Mouse (Mus musculus) heart, embryonic 11.5 days (tissue): ENCODE measurements around the gene Rbbp6. TPM values are rescaled to one million over a fixed set of nuclear protein-coding genes. Genes with fewer than 3 reads are reported as not detected.

Experiments
- ATAC-seq: fragments of 200-750 bp; cut with Nextera tagmentation; replicated peaks from 2 replicates; pipeline ENCODE4 v1.8.0; 2017; ENCODE audit warnings: moderate library complexity; ENCODE audit not compliant: insufficient number of reproducible peaks, low FRiP score, low TSS enrichment
- H3K27ac ChIP-seq: fragments of 300-500 bp; sonication (generic); 2 replicates; pipeline ENCODE4 v1.5.1; 2014; ENCODE audit warnings: mild to moderate bottlenecking, low read depth, low read length
- H3K27me3 ChIP-seq: fragments of 300-500 bp; sonication (generic); 2 replicates; pipeline ENCODE4 v1.6.1; 2014; ENCODE audit warnings: mild to moderate bottlenecking, low read length, mixed read lengths; ENCODE audit not compliant: control insufficient read depth, insufficient read depth
- H3K36me3 ChIP-seq: fragments of 300-500 bp; sonication (generic); 2 replicates; pipeline ENCODE4 v1.6.1; 2014; ENCODE audit warnings: mild to moderate bottlenecking, low read length, moderate library complexity, mixed read lengths; ENCODE audit not compliant: control insufficient read depth, insufficient read depth
- H3K4me1 ChIP-seq: fragments of 300-500 bp; sonication (generic); 2 replicates; pipeline ENCODE4 v1.6.1; 2014; ENCODE audit warnings: low read length; ENCODE audit not compliant: control insufficient read depth, insufficient read depth
- H3K4me2 ChIP-seq: fragments of 300-500 bp; sonication (generic); 2 replicates; pipeline ENCODE4 v1.6.1; 2014; ENCODE audit warnings: mild to moderate bottlenecking, moderate library complexity
- H3K4me3 ChIP-seq: fragments of 300-500 bp; sonication (generic); 2 replicates; pipeline ENCODE4 v1.5.1; 2014; ENCODE audit warnings: low read depth, low read length
- H3K9ac ChIP-seq: fragments of 300-500 bp; sonication (generic); 2 replicates; pipeline ENCODE4 v1.6.1; 2014; ENCODE audit warnings: mild to moderate bottlenecking, low read depth, low read length, moderate library complexity
- H3K9me3 ChIP-seq: fragments of 300-500 bp; sonication (generic); replicated peaks from 2 replicates; pipeline ENCODE4 v1.6.1; 2016; ENCODE audit warnings: low read length; ENCODE audit not compliant: control insufficient read depth
- WGBS: fragments of 180-500 bp; shearing (Covaris S2); extraction: QIAGEN DNeasy Blood & Tissue Kit; methylation state at CpG from one replicate; pipeline ENCODE4 v1.1.7; 2014; ENCODE audit not compliant: insufficient replicate concordance; 5-methylcytosine and 5-hydroxymethylcytosine counted together
- polyA plus RNA-seq: library from polyadenylated mRNA; unstranded; fragments of >200 nt; fragmentation: Nextera tagmentation; extraction: Ambion mirVana; gene quantifications from 2 replicates; pipeline ENCODE4 v1.2.1, GENCODE M21; 2014

Rbbp6 gene
- polyA plus RNA-seq, 1 experiment from 2014 or later, result 30.1 TPM

DNA sequence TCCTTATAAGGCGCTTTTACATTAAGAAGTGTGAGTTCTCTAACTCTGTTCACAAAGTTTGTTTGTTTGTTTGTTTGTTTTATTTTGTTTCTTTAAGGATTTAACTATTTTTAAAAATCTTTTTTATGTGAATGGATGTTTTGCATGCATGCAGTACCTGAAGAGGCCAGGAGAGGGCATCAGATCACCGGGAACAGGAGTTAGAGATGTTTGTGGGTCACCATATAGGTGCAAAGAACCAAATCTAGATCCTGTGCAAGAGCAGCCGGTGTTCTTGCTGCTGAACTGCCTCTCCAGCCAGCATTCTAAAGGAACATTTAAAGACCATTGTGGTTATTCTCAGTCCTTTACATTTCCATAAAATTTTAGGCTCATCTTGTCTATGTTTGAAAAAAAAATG lies 52.1 kb downstream of the Rbbp6 start:
- H3K27me3 ChIP-seq, result no peaks in the 10 kb centered on the region; the same call in 1 of the 2 replicates
- WGBS, result 28% methylated on average over 3 of the region's 3 CpGs
- H3K27ac ChIP-seq, result no peak overlapping the region
- no peak overlapping the region for H3K4me3 ChIP-seq
- H3K36me3 ChIP-seq, result no peaks in the 10 kb centered on the region
- no peak for ATAC-seq
- no peaks in the 10 kb centered on the region for H3K4me1 ChIP-seq
- H3K4me2 ChIP-seq, result no peak overlapping the region
- no peak overlapping the region for H3K9ac ChIP-seq
- H3K9me3 ChIP-seq, result no peaks in the 10 kb centered on the region

DNA sequence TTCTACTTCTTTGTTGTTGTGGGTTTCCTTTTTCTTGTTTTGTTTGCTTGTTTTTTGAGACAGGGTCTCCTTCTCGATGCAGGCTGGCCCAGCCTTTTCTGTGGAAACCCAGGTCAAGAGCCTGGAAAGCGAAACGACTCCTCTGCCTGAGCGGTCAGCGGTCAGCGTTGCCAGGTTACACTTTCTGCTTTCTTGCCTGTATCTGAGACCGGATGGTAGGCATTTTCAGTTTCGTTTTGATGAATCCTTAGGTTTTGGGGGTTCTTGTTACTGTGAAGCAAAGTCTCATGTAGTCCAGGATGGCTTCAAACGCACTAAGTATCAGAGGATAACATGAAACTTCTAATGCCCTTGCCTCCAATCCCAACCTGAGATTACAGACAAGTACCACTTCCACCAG lies 59.6 kb downstream of the Rbbp6 start:
- H3K9ac ChIP-seq, result no peak overlapping the region
- no peaks in the 10 kb centered on the region; the same call in 1 of the 2 replicates for H3K27me3 ChIP-seq
- H3K36me3 ChIP-seq, result no peaks in the 10 kb centered on the region
- no peak overlapping the region for H3K4me3 ChIP-seq
- H3K4me1 ChIP-seq, result no peaks in the 10 kb centered on the region
- H3K27ac ChIP-seq, result no peak overlapping the region
- 67% methylated on average over 9 of the region's 9 CpGs for WGBS
- ATAC-seq, result no peak
- H3K4me2 ChIP-seq, result no peak overlapping the region
- H3K9me3 ChIP-seq, result no peaks in the 10 kb centered on the region; the same call in 1 of the 2 replicates

DNA sequence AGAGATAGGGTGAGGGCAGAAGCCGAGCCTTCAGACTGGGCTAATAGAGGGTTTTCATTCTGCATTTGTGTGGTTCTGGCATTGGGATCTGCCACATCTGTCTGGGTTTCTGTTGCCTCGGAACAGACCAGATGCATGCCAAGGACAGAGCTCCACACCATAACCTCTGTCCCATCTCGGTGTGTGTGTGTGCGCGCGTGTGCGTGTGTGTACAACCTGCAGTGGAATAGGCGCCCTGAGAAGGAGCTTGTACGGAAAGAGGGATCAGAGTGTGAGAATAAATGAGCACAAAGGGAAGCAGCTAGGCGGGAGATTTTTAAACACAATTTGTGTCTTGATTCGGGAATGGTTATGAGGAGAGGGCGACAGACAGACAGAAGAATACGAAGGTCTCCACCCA lies 64.8 kb downstream of the Rbbp6 start:
- H3K9ac ChIP-seq, result no peak overlapping the region
- no peak for ATAC-seq

GRCm38 (mm10) chr7:123030709-123031181 lies 65.3 kb downstream of the Rbbp6 start:
- Histone ChIP-seq H3K9ac (peak overlapping the region; percentile 66), H3K36me3 (no peaks in the 10 kb centered on the region), H3K9me3 (no peaks in the 10 kb centered on the region; the same call in 1 of the 2 replicates), H3K4me3 (peak overlapping the region; percentile 47), H3K27ac (no peak overlapping the region), H3K4me2 (peak overlapping the region; percentile 82), H3K4me1 (peaks cover 5% of the 10 kb centered on the region), H3K27me3 (peaks cover 8% of the 10 kb centered on the region)
- 1% methylated on average over 21 of the region's 21 CpGs for WGBS
- ATAC-seq, result no peak; the same call in 1 of the 2 replicates

More for the DNA sequence above, 64.8 kb downstream of the Rbbp6 start:
- Histone ChIP-seq H3K4me2 (peak overlapping the region; percentile 82), H3K27ac (no peak overlapping the region), H3K36me3 (no peaks in the 10 kb centered on the region), H3K27me3 (peaks cover 8% of the 10 kb centered on the region), H3K4me1 (peaks cover 5% of the 10 kb centered on the region), H3K9me3 (no peaks in the 10 kb centered on the region; the same call in 1 of the 2 replicates), H3K4me3 (peak overlapping the region; percentile 47)
- WGBS, result 19% methylated on average over 13 of the region's 13 CpGs

GRCm38 (mm10) chr7:123031211-123031743 lies 65.8 kb downstream of the Rbbp6 start:
- Histone ChIP-seq H3K4me3 (peak overlapping the region; percentile 47), H3K27me3 (peaks cover 8% of the 10 kb centered on the region), H3K36me3 (no peaks in the 10 kb centered on the region), H3K4me2 (peak overlapping the region; percentile 82), H3K9me3 (no peaks in the 10 kb centered on the region; the same call in 1 of the 2 replicates), H3K27ac (no peak overlapping the region), H3K4me1 (peaks cover 5% of the 10 kb centered on the region), H3K9ac (peak overlapping the region; percentile 66)
- 6% methylated on average over 12 of the region's 12 CpGs for WGBS
- ATAC-seq, result no peak

DNA sequence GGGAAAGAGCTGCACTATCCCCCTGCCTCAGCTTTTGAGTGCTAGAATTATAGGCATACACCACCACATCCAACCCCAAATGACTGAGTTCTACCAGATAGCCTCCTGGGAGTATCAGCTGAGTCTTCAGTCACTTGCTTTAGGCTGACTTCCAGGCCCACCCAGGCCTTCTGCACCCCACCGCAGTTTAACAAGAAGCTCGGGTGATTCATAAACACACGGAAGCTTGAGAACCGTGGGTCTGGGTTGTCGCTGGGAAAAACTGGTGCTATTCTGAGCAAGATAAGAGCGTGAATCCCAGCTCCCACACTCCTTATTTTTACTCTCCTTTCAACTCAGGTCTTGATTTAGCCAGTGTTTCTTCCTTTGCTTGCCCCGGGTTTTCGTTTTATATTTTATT lies 69.8 kb downstream of the Rbbp6 start:
- Histone ChIP-seq H3K27ac (no peak overlapping the region), H3K4me1 (peaks cover 5% of the 10 kb centered on the region), H3K4me2 (no peak overlapping the region), H3K9me3 (no peaks in the 10 kb centered on the region), H3K9ac (no peak overlapping the region), H3K4me3 (no peak overlapping the region), H3K36me3 (no peaks in the 10 kb centered on the region), H3K27me3 (peaks cover 8% of the 10 kb centered on the region)
- no peak for ATAC-seq
- 44% methylated on average over 8 of the region's 8 CpGs for WGBS

DNA sequence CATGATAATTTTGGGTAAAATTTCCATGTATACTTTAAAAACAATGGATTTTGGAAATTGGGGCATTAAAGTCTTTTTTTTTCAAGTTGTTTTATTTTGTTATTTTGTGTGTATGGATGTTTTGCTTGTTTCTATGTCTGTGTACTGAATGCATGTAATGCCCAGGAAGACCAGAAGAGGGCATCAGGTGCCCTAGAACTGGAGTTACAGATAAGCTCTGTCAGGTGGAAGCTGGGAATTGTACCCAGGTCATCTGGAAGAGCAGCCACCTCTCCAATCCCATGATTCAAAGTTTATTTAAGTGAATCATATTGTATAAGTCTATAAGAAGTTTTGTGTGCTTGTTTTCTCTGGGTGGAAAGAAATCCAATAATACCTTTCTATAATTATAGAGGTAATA lies 73.8 kb downstream of the Rbbp6 start:
- H3K9me3 ChIP-seq, result no peaks in the 10 kb centered on the region
- H3K4me1 ChIP-seq, result no peaks in the 10 kb centered on the region
- H3K9ac ChIP-seq, result no peak overlapping the region
- H3K4me2 ChIP-seq, result no peak overlapping the region
- no peak for ATAC-seq
- H3K4me3 ChIP-seq, result no peak overlapping the region
- no peak overlapping the region for H3K27ac ChIP-seq
- no peaks in the 10 kb centered on the region for H3K27me3 ChIP-seq
- no peaks in the 10 kb centered on the region for H3K36me3 ChIP-seq

DNA sequence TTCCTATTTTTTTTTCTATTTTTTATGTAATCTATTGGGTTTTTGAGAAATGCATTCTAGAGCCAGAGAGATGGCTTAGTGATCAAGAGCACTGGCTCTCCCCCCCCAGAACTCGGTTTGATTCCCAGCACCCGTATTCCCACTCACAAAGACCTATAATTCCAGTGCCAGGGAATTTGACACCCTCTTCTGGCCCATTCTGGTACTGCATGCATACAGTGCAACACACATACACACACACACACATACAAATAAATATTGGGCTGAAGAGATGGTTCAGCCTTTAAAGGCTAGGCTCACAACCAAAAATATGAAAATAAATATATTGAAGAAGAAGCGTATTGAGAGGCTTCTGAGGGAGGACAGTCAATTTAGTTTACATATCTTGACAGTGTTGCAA lies 79.7 kb downstream of the Rbbp6 start:
- Histone ChIP-seq H3K27me3 (peaks cover 4% of the 10 kb centered on the region; the same call in 1 of the 2 replicates), H3K4me3 (no peak overlapping the region), H3K4me1 (peaks cover 10% of the 10 kb centered on the region; the same call in 1 of the 2 replicates), H3K9ac (no peak overlapping the region), H3K4me2 (no peak overlapping the region), H3K36me3 (no peaks in the 10 kb centered on the region), H3K27ac (no peak overlapping the region), H3K9me3 (no peaks in the 10 kb centered on the region)
- WGBS, result 91% methylated on average over 3 of the region's 3 CpGs
- ATAC-seq, result no peak
